Mouse (Mus musculus) kidney, adult 2 months (tissue): Measurements from ENCODE around the gene Rai1.

Source experiments
- CTCF ChIP-seq: fragments of 200-500 bp; conservative IDR thresholded peaks from 2 replicates; pipeline ENCODE4 v1.5.1; 2011; ENCODE audit warnings: low read depth, mild to moderate bottlenecking, control low read depth, low read length, moderate library complexity, mixed read lengths; ENCODE audit not compliant: insufficient read depth, insufficient read length
- POLR2A ChIP-seq: fragments of 200-500 bp; IDR thresholded peaks from one replicate; pipeline ENCODE4 v1.6.1; 2011; ENCODE audit warnings: low read depth, low read length, control low read depth

- no peak for TF ChIP-seq CTCF
- no peak for TF ChIP-seq POLR2A
Measured at GRCm38 (mm10) chr11:60057987-60058386, 46.8 kb upstream of the Rai1 start.
